Mouse (Mus musculus): ENCODE measurements at regions not wholly inside any gene's neighbourhood (a gene's known extent, or its start where the extent isn't known, plus 50 kb on each side); places are given as distances from the start of the nearest gene placed in this dataset.

- TF ChIP-seq CTCF (IDR thresholded peaks at IDR 0.05; ENCODE audit: low read depth, low read length): no peak
- no peak for TF ChIP-seq POLR2A (IDR thresholded peaks at IDR 0.05; ENCODE audit: extremely low read depth, insufficient read depth, low read length)
Observed at GRCm38 (mm10) chr14:16151815-16152214, 97.3 kb upstream of the Ngly1 start.

All from liver, adult 2 months (tissue).